Mouse (Mus musculus) lung, postnatal 14 days (tissue): ENCODE measurements around the gene Slamf8.

Experiments
- DNase-seq: peaks from one replicate; pipeline ENCODE4 v3.0.0; 2021

The Slamf8 gene

DNA sequence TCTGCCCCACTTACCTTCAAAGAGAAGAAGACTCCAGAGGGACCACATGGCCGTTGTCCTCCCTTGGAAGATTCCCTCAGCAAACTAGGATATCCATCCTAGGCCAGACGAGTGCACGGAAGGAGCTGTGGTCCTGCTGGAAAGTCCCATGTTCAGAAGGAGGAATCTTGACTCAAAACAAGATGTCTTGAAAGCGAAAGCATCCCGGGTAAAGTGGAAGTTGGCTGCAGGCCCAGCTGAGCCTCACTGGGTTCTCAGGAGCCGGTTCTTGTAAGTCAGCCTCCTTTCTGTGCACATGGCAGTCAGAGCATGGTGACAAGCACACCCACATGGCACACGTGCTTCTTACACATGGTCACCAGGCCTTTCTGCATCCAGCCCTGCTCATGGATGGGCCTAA, at the start of gene Slamf8:
Gene Slamf8, minus strand, starts transcription at position 184 of the 400 bp plus-strand sequence.
- peak; percentile 36 for DNase-seq

DNA sequence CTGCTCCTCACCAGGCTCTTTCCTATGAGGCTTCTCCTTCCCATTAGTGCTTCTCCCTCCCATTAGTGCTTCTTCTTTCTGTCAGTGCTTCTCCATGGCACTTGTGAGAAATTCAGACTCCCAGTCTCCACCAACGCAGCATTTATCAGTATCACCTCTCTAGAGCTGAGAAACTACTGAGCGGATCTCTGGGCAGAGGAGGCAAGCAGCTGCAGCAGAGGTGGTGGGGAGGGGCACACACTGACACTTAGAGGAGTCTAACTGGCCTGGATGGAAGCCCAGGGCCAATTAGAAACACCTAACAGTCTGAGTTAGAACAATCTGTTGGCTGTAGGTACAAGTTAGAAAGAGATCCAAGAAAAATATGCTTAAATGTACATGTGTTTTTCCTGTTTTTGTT, 48.4 kb upstream of the Slamf8 start:
- peak; percentile 24 for DNase-seq

DNA sequence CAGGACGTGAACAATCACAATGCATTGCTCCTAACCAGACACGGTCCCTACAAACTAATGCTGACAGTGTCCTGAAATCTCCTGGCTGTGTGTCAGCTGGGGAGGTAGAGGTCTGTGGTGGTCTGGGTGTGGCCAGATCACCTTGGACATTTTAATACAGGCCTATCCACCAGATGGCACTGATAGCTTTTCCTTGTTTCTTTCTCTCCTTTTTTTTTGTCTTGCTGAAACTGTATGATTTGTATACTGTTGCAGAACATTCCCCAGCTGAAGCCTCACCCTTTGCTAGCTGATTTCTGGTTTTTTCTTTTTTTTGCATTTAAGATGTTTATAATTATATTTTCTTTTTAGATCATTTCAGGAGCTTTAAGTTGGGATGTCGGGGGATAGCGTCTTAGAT, 47.4 kb upstream of the Slamf8 start:
- no peak for DNase-seq

DNA sequence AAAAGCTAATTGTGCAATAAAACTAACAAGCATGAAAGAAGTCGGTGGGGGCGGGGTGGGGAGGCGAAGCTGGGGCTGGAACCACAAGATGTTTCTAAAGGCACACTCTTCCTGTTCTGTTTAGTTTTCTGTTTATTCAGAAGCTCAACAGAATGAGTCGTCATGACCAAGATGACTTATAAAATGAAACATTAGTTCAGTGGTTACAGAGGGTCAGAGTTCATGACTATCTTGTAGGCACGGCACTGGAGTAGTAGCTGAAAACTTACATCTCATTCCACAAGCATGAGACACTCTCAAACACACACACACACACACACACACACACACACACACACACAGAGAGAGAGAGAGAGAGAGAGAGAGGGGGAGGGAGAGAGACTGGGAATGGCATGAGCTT, 45.9 kb upstream of the Slamf8 start:
- DNase-seq = no peak

DNA sequence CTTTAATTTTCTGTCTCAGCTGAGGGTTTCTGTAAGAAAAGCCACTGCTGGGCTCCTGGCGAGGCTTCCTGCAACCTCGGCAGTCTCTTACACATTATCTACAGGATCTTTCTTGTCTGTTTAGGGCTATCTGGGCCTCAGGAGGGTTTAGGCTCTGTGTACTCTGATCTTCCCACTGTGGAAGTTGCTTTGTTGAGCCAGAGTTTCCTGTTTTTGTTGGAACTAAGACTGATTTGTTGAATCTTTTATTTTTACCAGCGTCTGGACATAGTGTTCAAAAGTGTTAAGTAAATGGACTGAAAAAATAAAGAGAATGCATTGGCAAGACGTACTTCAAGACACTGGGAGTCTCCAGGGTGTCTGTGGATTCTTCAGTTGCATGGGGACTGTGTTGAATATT, 44.9 kb upstream of the Slamf8 start:
- no peak for DNase-seq

DNA sequence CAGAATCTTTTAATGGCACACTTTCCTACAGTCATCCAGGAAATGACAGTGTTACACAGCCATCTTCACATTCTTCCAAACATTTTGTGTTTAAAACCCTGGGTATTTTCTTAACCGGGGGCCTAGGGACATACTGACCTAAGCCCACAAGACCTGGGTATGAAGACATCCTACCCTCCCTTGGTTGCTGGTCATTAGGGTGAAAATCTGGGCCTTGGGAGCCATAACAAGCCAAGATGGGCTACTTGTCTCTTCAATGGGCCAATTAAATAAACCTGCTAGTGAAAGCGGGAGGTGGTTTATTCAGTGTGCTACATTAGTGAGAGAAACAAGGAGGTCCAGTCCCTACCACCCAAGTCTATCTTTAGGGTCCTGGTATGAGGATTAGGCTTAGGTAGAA, 43.8 kb upstream of the Slamf8 start:
- no peak for DNase-seq

DNA sequence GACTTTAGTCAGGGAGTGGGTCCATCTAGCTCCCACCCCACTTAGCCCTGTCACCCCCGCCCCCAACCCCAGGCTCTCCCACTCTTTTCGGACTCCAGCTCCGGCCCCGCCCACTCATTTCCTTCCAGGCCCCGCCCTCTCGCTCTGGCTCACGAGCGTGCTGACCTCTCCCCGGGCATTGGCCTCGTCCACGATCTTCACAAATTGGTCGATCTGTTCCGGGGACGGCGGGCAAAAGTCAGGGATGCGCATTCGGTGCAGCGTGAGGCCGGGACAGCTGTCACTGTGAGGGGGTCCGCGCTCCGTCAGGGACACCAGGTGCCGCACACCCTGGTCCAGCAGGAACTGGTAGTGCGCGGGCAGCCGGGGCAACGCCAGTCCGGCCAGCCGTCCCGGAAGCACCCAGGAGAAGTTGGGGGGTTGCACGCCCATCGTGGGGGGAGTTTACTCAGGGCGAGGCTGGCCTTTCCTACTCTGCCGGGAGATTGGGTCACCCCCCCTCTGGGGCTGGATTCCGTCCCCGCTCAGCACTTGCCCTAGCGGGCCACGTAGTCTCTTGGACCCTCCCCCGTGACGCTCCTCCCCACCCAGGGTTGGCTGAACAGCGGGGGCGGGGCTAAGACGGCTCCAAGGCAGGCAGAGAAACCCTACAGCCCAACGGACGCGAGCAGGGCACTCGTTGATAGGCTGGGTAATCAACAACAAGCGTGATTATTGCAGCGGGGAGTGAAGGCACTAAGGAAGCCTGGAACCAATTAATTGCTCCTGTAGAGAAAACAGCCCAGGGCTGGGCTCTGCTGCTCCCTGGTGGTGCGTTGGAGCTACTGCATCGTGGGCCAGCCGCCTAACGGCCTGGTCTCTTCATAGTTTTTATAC, 42.3 kb upstream of the Slamf8 start, which contains the start of gene Dusp23:
Gene Dusp23, minus strand, starts transcription at position 512 of the 876 bp plus-strand sequence.
- peak; percentile 97 for DNase-seq

DNA sequence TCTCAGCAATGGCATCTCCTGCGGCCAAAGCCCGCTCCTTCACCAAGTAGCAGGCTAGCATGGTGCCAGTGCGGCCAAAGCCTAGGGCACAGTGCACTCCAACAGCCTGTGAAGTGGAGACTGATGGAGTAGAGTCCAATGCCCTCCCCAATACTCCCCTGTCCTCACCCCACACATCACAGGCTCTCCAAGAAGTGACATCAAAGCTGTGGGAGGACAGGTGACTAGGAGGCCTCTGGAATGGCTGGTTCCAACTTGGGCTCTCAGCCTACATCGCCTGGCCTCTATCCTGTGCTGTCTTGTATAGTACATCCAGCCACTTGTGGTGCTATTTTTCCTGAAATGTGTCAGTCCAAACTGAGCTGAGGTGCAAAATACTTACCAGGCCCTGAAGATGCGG, 41.4 kb upstream of the Slamf8 start:
- DNase-seq = no peak

DNA sequence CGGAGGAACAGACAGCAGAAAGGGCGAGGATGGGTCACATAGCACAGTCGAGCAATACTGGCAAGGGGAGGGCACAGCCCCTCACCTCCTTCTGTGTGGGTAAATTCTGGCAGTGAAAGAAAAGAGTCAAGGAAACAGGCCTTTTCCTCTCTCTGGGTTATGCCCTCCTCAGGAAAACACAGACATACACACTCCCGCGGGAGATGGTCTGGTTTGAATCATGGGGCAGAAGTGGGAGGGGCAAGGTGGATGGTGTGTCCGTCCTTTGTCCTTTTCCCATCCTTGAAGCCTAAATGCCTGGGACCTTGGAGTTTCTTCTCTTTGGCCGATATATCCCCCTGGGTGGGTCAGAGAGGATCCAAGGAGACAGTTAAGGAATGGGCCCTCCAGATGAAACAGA, 39.5 kb upstream of the Slamf8 start:
- no peak for DNase-seq

DNA sequence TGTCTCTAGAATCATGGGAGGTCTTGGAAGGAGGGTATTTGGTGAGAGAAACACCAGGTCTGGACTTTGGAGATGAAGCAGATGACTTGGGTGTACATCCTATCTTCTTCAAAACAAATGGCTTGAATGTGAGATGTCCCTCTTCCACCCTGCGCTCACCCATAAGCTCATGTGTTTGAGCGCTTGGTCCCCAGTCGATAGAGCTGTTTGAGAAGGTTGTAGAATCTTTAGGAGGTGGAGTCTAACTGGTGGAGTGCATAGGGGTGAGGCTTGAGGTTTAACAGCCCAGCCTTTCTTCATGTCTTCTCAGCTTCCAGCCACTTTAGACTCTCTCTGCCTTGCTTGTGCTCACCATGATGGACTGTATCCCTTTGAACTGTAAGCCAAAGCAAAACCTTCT, 35.9 kb upstream of the Slamf8 start:
- DNase-seq = no peak

DNA sequence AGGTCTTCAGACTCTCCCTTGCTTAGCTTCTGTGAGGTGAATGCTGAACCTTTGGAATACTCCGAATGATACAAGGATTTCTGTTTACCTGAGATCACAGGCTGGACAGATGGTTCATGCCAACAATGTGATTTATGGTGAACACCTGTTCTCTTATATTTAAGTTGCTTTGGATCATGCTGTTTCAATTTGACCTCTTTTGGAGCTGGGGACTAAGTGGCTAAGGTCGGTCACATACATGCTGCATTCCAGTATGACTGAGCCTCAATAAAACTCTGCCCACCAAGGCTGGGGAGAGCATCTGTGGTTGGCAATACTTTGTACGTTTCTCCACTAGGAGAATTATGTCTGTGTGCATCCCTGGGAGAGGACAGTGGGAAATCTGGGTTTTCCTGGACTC, 33.7 kb upstream of the Slamf8 start:
- no peak for DNase-seq

DNA sequence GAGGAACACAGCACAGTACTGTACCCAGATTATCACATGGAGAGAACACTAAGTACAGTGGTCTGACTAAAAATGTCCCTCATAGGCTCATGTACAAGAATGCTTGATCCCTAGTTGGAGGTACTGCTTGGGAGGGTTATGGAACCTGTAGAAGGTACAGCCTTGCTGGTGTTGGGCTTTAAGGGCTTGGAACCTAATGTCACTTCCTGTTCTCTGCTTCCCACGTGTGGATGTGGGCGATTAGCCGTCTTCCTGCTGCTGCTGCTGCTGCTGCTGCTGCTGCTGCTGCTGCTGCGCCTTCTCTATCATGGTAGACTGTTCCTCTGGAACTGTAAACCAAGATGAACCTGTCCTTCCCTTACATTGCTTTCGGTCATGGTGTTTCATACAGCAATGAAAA, 33.2 kb upstream of the Slamf8 start:
- DNase-seq = no peak

DNA sequence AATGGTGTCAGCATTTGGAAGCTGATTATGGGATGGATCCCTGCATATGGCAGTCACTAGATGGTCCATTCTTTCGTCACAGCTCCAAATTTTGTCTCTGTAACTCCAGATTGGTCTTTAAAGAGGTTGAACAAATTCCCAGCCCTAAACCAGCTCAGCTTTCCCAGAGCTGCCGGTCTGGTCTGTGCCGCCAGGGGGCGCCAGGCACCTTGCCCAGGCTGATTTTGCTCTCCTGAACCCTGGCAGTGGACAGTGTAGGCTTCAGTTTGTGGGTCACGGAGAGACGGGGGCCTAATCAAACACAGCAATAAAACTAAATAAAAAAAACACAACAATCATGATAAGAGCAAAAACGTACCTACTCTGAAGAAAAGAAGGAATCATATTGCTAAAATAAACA, 28.9 kb upstream of the Slamf8 start:
- DNase-seq = peak; percentile 85

DNA sequence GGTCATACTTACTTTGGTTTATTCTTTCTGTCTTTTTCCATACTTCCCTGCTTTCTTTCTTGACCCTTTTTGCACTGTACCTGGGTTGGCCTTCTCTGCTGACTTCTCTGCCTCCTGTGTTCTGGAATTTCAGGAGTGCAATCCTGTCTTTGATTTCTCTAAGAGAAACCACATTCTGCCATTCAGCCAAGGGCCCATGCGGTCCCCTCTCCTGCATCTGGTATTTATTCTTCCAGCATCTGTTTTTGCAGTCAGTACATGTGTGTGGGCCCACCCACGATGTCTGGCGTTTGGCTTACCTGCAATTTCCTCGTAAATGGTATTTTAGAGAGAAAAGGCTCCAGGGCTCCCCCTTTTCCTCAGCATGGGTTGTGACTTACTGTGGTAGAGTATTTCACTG, 27.8 kb upstream of the Slamf8 start:
- no peak for DNase-seq

DNA sequence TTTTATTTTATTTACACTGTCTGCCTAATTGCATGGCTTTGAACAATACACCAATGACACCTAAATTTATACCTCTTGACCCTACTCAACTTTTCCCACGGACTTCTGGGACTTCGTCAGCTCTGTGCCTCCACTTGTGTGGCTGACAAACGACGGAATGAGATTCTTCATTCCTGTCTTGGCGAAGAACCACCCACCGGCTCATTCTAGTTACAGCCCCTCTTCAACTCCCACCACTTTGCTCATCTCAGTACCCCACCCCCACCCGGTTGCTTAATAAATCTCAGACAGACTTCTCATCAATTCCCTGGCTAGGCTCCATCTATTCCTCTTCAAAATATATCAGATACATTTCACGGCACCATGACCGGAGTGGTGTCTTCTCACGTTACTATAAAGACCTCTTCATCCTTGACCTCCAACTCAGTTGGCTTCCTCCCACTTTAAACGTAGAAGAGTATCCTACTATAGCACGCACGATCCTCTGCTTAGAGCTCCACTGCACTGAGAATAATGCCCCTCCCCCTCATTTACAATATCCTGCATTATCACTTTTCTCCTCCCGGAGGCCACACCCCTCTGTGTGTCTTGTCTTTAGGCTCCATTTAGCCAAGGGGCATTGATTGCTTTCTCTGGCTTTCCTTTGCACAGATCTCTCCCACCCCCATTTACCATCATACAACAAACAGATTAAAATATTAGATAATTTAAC, 27.2 kb upstream of the Slamf8 start:
- DNase-seq = no peak

DNA sequence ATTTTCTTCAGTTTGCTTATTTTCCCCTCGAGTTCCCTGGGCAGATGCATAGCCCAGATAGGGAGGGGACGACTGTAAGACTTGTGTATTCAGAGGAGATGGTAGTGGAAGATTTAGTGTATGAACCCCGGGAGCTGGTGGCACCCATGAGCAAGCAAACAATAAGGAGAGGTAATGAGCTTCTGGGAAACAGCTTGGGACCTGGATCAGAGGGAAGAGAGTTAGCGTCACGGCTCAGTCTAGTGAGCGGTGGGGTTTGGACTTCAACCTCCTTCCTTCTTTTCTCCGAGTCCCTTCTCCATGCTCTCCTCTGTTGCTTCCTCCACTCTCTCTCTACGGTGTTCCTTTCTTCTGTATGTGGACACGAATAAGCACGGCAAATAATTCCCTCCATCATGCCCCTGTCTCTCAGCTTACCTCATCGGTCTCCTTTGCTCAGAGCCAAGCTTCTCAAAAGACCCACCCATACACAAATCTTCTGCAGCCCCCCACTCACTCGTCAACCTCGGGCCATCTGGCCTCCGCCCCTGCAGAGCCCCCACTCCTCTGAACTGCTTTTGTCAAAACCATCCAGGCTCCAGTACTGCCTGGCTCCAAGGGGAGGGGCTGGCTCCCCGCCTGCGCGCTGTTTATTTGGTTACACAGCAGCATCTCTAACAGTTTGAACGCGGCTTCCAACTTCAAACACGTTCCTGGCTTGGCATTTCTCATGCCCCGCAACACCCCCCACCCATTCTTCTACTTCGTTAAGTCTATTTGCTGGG, 26.4 kb upstream of the Slamf8 start:
- DNase-seq = peak; percentile 17

DNA sequence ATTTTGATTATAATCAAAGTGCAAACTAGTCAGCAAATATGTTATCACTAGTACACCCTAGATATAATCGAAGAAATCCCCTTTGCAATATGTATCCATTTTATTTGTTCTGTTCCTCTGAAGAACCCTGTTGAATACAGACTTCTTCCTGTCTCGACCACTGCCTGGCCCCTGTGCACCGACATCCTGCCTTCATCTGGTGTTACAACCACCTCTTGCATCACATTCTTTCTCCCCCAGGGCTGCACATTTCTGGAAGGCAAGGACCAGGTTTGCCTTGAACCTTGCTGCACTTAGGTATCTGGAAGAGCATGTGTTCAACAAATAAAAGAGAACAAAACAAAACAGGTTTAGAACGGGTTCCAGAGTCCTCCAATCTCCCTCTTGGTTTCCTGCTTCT, 25.0 kb upstream of the Slamf8 start:
- no peak for DNase-seq

DNA sequence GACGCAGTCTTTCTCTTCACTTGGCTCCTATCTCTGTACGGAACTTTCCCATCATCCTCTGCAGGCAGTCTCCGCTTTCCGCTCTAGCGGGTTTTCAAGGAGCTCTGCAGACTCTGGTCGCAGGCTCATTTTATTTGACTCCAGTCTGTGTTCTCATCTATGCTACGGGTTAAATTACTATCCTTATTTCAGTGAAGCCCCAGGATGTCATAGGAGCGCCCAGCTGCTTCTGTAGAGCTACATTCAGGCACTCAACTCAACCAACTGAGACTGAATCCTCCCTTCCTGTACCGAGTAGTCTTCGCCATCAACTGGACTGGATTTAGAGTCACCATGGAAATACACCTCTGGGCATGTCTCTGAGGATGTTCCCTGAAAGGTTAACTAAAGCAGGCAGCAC, 24.3 kb upstream of the Slamf8 start:
- no peak for DNase-seq

DNA sequence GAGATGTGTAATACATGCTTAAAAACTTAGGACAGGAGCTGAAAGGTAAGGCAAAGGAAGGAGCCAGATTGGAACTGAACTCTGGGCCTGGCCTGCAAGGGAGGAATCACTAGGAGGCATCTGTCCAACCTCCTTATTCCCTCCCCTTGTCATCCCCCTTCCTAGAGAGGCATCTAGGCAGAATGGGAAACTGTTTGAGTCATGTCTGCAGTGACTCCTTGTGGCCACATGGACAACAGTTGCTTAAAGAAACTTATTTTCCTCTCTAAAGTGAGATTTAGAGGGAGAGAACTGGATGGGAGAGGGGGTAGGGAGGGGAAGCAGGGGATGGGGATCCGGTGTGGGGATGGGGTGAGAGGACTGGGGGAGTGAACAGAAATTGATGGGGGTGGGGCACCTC, 22.4 kb upstream of the Slamf8 start:
- no peak for DNase-seq

DNA sequence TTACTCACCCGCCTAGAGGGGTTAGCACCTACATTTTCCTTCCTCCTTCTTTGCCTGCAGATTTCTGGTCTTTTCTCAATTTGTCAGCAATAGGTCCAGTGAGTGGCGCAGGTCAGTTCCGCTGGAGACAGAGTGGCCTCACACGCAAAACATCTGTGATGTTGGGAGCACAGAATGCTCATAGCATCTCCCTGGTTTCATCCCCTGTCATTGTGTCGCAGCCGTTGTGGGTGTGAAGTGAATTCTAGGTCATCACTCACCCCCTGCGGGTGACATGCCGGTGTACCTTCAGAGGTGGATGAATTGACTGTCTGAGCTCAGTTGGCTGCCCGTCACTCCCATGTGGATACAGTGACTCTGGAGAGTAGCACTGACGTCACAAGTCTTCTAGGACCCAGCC, 20.9 kb upstream of the Slamf8 start:
- no peak for DNase-seq

DNA sequence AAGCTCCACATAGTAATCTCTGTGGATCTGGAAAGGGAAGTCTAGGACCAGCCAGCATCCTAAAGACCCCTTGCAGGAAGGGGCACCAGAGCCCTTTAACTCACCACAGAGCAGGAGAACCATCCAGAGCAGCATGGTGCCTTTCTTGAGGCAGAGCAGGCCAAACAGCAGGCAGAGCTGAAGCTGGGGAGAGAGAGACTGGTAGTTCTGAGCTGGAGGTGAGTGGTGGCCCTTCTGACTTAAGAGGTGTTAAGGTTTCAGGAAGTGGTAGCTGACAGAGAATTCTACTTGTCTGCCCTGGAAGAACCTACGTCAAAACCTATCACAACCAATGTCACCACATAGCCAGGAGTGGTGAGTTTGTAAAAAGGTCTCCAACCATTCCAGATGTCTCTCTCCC, 12.0 kb upstream of the Slamf8 start, which contains the start of gene Fcrl6:
Gene Fcrl6, minus strand, starts transcription at position 226 of the 400 bp plus-strand sequence.
- DNase-seq = no peak

DNA sequence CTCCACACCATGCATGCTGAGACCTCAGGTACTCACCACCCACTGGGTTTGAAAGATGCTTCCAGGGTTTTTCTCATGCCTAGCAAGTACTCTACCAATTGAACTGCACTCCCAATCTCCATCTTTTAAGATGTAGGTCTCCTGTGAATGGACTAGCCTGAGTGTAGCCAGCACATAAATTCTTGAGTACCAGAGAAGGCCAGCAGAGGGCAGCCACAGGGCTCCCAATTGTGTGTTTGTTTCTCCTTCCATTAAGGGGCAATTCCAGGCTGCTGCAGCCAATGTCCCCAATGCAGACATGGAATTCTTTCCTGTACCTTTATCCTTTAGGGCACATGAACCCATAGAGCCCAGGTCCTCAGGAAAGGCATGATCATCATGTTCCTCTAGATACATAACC, 4.1 kb upstream of the Slamf8 start:
- peak; percentile 60 for DNase-seq

DNA sequence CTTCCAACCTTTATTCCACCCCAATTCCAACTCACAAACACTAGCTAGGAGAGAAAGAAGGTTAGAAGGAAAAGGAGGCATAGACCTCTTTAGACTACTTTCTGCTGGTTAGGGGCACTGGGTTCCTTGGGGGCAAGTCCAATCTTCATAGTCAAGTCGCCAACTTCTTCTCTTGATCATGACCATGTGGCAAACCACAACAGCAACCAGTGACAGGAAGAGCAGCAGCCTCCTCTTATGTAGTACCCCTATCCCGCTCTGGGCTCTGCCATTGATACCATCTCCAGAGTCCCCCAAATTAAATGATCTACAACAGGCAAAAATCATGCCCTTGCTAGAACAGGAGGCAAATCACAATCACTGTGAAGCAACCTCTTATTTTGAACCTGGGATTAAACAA, 3.6 kb upstream of the Slamf8 start:
- no peak for DNase-seq

DNA sequence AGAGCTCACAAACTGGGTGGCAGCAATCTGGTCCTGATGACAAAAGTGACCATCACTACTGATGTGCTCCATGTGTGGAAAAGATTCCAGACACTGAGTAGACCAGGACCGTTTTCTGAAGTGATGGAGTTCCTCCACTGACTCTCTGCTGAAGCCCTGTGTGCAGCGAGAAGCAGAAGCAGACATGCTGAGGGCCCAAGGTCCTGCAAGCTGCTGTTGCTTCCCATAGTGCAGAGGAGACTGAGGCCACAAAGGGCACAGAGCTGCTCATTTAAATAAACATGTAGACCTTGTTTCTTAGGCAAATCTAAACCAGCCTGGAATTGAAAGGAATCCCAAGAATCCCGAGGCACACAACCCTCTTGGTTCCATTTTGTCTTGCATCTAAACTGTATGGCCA, 3.0 kb upstream of the Slamf8 start:
- no peak for DNase-seq
